Mouse (Mus musculus) stomach, embryonic 15.5 days (tissue): ENCODE data around the gene Arpc5l. TPM values are rescaled to one million over a fixed set of nuclear protein-coding genes. Genes with fewer than 3 reads are reported as not detected.
"Not testable (repeated sequence)": the region's sequence is repeated elsewhere in the genome, so short reads cannot be mapped to it uniquely, and the experiment has no call there.

Source experiments
- ATAC-seq: fragments of 200-750 bp; cut with Nextera tagmentation; 2 replicates; pipeline ENCODE4 v1.8.0; 2017; ENCODE audit warnings: low read depth, moderate number of reproducible peaks, moderate TSS enrichment; ENCODE audit not compliant: insufficient read depth, low FRiP score
- H3K27ac ChIP-seq: fragments of 300-500 bp; sonication (generic); 2 replicates; pipeline ENCODE4 v1.5.1; 2015; ENCODE audit warnings: mild to moderate bottlenecking, inconsistent platforms
- H3K27me3 ChIP-seq: fragments of 300-500 bp; sonication (generic); replicated peaks from 2 replicates; pipeline ENCODE4 v1.6.1; 2015; ENCODE audit warnings: inconsistent platforms
- H3K36me3 ChIP-seq: fragments of 300-500 bp; sonication (generic); 2 replicates; pipeline ENCODE4 v1.6.1; 2015; ENCODE audit warnings: inconsistent platforms
- H3K4me1 ChIP-seq: fragments of 300-500 bp; sonication (generic); 2 replicates; pipeline ENCODE4 v1.6.1; 2015; ENCODE audit warnings: inconsistent platforms
- H3K4me2 ChIP-seq: fragments of 300-500 bp; sonication (generic); 2 replicates; pipeline ENCODE4 v1.6.1; 2015; ENCODE audit warnings: mild to moderate bottlenecking, inconsistent platforms
- H3K4me3 ChIP-seq: fragments of 300-500 bp; sonication (generic); replicated peaks from 2 replicates; pipeline ENCODE4 v1.5.1; 2015; ENCODE audit warnings: inconsistent platforms
- H3K9ac ChIP-seq: fragments of 300-500 bp; sonication (generic); 2 replicates; pipeline ENCODE4 v1.6.1; 2015; ENCODE audit warnings: inconsistent platforms
- H3K9me3 ChIP-seq: fragments of 300-500 bp; sonication (generic); 2 replicates; pipeline ENCODE4 v1.6.1; 2016; ENCODE audit warnings: inconsistent platforms
- WGBS: fragments of 180-500 bp; shearing (Covaris S2); methylation state at CpG from one replicate; pipeline ENCODE4 v1.1.7; 2015; 5-methylcytosine and 5-hydroxymethylcytosine counted together
- polyA plus RNA-seq: library from polyadenylated mRNA; unstranded; fragments of >200 nt; fragmentation: Nextera tagmentation; extraction: Ambion mirVana; gene quantifications from 2 replicates; pipeline ENCODE4 v1.2.1, GENCODE M21; 2015

Arpc5l gene
- polyA plus RNA-seq, 1 experiment from 2014 or later: 119 TPM

GRCm38 (mm10) chr2:39001866-39002265 is 3.3 kb upstream of the Arpc5l start:
- peaks cover 26% of the 10 kb centered on the region for H3K36me3 ChIP-seq
- no peak overlapping the region for H3K4me3 ChIP-seq
- no peaks in the 10 kb centered on the region for H3K27me3 ChIP-seq
- no peak for ATAC-seq
- WGBS: 74% methylated on average over 3 of the region's 3 CpGs
- H3K9ac ChIP-seq: no peak overlapping the region
- H3K9me3 ChIP-seq: no peaks in the 10 kb centered on the region
- no peak overlapping the region for H3K27ac ChIP-seq
- no peak overlapping the region; the same call in 1 of the 2 replicates for H3K4me2 ChIP-seq
- peaks cover 35% of the 10 kb centered on the region for H3K4me1 ChIP-seq

- peaks cover 38% of the 10 kb centered on the region for H3K4me1 ChIP-seq
- peak overlapping the region; percentile 77 for H3K4me2 ChIP-seq
- ATAC-seq: no peak
- H3K27me3 ChIP-seq: no peaks in the 10 kb centered on the region
- 49% methylated on average over 8 of the region's 8 CpGs for WGBS
- H3K4me3 ChIP-seq: peak overlapping the region; percentile 77
- H3K9me3 ChIP-seq: no peaks in the 10 kb centered on the region
- no peak overlapping the region for H3K27ac ChIP-seq
- no peak overlapping the region for H3K9ac ChIP-seq
- H3K36me3 ChIP-seq: peaks cover 26% of the 10 kb centered on the region
These were observed 2.0 kb upstream of the Arpc5l start for GRCm38 (mm10) chr2:39003106-39003505.

GRCm38 (mm10) chr2:39003512-39003911 is 1.6 kb upstream of the Arpc5l start:
- H3K27ac ChIP-seq: no peak overlapping the region
- H3K4me1 ChIP-seq: peaks cover 34% of the 10 kb centered on the region
- no peak for ATAC-seq
- H3K27me3 ChIP-seq: no peaks in the 10 kb centered on the region
- peak overlapping the region; percentile 77 for H3K4me2 ChIP-seq
- no peaks in the 10 kb centered on the region for H3K9me3 ChIP-seq
- WGBS: 61% methylated on average over 5 of the region's 5 CpGs
- H3K4me3 ChIP-seq: peak overlapping the region; percentile 77
- peaks cover 26% of the 10 kb centered on the region for H3K36me3 ChIP-seq
- peak overlapping the region; percentile 86; the same call in 1 of the 2 replicates for H3K9ac ChIP-seq

DNA sequence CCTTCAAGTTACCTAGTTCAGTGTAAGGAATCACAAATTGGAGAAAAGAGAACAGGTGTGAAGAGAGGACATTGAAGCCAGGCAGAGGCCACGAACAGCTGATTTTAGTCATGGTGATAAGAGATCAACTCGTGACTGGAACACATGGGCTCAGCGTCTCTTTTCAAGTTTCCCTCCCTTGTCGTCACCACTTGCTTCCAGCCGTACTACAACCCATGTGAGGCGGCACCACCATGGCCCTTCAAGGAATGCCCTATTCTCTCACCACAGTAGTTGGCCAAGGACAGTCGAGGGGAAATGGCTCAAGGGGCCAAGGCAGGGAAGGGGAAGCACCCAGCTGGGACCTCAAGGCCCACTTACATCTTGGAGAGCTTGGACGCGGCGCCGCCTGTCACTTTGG is 776 bp upstream of the Arpc5l start:
- no peaks in the 10 kb centered on the region for H3K27me3 ChIP-seq
- ATAC-seq: no peak
- 0% methylated on average over 11 of the region's 11 CpGs for WGBS
- H3K4me1 ChIP-seq: peaks cover 38% of the 10 kb centered on the region
- H3K36me3 ChIP-seq: peaks cover 26% of the 10 kb centered on the region
- peak overlapping the region; percentile 77 for H3K4me2 ChIP-seq
- H3K9ac ChIP-seq: peak overlapping the region; percentile 86
- peak overlapping the region; percentile 77 for H3K4me3 ChIP-seq
- H3K9me3 ChIP-seq: no peaks in the 10 kb centered on the region
- H3K27ac ChIP-seq: peak overlapping the region; percentile 88

GRCm38 (mm10) chr2:39005574-39006079 is 479 bp downstream of the Arpc5l start, which contains the start of gene Rpl35:
TSS of gene Rpl35 (minus strand) at chr2:39005624.
- H3K9ac ChIP-seq: peak within 1 kb of the TSS; percentile 86
- ATAC-seq: no peak
- 10% methylated on average over 15 of the region's 15 CpGs for WGBS
- H3K4me3 ChIP-seq: peak within 1 kb of the TSS; percentile 77
- H3K36me3 ChIP-seq: peaks cover 26% of the 10 kb centered on the region
- H3K27me3 ChIP-seq: no peaks in the 10 kb centered on the region
- peak within 1 kb of the TSS; percentile 88 for H3K27ac ChIP-seq
- H3K4me2 ChIP-seq: peak within 1 kb of the TSS; percentile 77
- H3K4me1 ChIP-seq: peaks cover 45% of the 10 kb centered on the region
- H3K9me3 ChIP-seq: no peaks in the 10 kb centered on the region

DNA sequence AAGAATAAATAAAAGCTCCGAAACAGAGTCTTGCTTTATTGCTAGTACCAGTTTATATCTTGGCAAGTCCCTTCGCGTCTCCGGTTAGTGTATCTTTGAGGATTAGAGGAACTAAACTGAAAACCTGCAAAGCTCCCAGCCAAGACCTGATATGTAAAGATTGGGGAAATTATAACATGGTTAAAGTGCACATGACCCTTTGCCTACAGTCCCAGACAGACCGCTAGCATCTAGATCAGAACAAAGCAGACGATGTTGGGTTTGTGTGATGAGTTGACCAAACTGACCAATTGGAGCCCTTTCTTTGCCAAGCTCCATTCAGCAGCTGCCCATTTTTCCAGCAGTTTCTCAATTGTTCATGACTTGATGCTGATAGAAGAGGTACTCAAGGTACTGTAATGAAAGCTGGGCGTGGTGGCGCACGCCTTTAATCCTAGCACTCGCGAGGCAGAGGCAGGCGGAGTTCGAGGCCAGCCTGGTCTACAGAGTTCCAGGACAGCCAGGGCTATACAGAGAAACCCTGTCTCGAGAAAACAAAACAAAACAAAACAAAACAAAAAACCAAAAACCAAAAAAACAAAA is 1.1 kb downstream of the Arpc5l start:
- 83% methylated on average over 14 of the region's 14 CpGs for WGBS
- ATAC-seq: no peak
- Histone ChIP-seq H3K4me2 (peak overlapping the region; percentile 77), H3K9me3 (no peaks in the 10 kb centered on the region), H3K4me3 (peak overlapping the region; percentile 77), H3K36me3 (peaks cover 21% of the 10 kb centered on the region), H3K27me3 (no peaks in the 10 kb centered on the region), H3K9ac (no peak overlapping the region), H3K4me1 (peaks cover 42% of the 10 kb centered on the region), H3K27ac (no peak overlapping the region)

DNA sequence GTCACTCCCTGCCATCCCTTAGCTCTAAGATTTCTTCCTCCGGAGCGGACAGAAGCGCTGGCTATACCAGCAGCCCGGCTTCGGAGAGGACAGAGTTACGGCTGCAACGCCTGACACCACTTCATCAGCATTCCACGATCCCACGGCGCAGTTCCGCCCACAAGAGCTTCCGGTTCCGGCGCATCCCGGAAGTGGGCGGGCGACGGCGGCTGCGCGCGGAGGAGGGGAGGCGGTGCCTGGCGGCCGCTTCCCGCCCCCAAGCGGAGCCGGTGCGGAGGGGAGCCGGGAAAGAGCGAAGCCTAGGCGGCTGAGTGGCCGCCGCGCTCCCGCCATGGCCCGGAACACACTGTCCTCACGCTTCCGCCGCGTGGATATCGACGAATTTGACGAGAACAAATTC is 2.7 kb downstream of the Arpc5l start:
- Histone ChIP-seq H3K27ac (peak overlapping the region; percentile 96), H3K9me3 (no peaks in the 10 kb centered on the region), H3K27me3 (no peaks in the 10 kb centered on the region), H3K9ac (peak overlapping the region; percentile 92), H3K4me1 (peaks cover 34% of the 10 kb centered on the region), H3K4me2 (peak overlapping the region; percentile 83), H3K4me3 (peak overlapping the region; percentile 93), H3K36me3 (peaks cover 10% of the 10 kb centered on the region)
- peak; percentile 85 for ATAC-seq
- WGBS: under 1% methylated on average over 44 of the region's 44 CpGs

DNA sequence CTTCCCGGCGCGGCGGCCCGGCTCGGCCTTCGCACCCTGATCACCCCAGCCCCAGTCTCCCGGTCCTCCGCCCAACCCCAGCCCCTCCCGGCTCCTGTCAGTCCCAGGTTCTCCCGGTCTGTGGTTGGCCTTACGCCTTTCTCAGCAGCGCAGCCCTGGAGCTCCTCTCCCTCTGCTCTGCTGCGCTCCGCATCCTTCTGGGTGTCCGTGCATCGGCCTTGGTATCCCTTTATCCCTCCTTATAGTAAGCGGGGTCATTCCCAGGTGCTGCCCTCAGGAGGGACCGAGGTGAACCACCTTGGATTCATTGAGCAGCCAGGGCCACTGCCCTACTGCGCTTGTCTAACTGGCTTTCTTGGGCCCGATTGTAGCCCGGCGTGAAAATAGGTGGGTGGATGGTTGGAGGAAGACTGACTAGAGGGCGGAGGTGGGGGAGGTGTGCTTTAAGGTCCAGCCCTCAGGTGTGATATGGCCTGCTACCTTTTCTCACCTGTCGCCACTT is 3.3 kb downstream of the Arpc5l start:
- WGBS: under 1% methylated on average over 25 of the region's 25 CpGs
- peak overlapping the region; percentile 96 for H3K27ac ChIP-seq
- peak overlapping the region; percentile 83 for H3K4me2 ChIP-seq
- H3K36me3 ChIP-seq: peaks cover 12% of the 10 kb centered on the region
- no peaks in the 10 kb centered on the region for H3K9me3 ChIP-seq
- no peaks in the 10 kb centered on the region for H3K27me3 ChIP-seq
- peak; percentile 34 for ATAC-seq
- H3K4me1 ChIP-seq: peaks cover 29% of the 10 kb centered on the region
- peak overlapping the region; percentile 93 for H3K4me3 ChIP-seq
- H3K9ac ChIP-seq: peak overlapping the region; percentile 92

- H3K4me1 ChIP-seq: peaks cover 23% of the 10 kb centered on the region
- no peaks in the 10 kb centered on the region for H3K9me3 ChIP-seq
- peak overlapping the region; percentile 83 for H3K4me2 ChIP-seq
- 13% methylated on average over 3 of the region's 3 CpGs for WGBS
- peak overlapping the region; percentile 93 for H3K4me3 ChIP-seq
- peak overlapping the region; percentile 96 for H3K27ac ChIP-seq
- H3K9ac ChIP-seq: peak overlapping the region; percentile 92; the same call in 1 of the 2 replicates
- peaks cover 10% of the 10 kb centered on the region for H3K36me3 ChIP-seq
- no peak for ATAC-seq
- H3K27me3 ChIP-seq: no peaks in the 10 kb centered on the region
These were observed 3.8 kb downstream of the Arpc5l start for GRCm38 (mm10) chr2:39008954-39009365.

- not testable (repeated sequence) for H3K27ac ChIP-seq, ATAC-seq, H3K27me3 ChIP-seq, H3K9ac ChIP-seq, H3K4me2 ChIP-seq, H3K9me3 ChIP-seq, H3K4me3 ChIP-seq
- peaks cover 21% of the 10 kb centered on the region for H3K4me1 ChIP-seq
- H3K36me3 ChIP-seq: peaks cover 21% of the 10 kb centered on the region
- WGBS: 95% methylated on average over 5 of the region's 5 CpGs
These were observed 5.0 kb downstream of the Arpc5l start for GRCm38 (mm10) chr2:39010144-39010543.

GRCm38 (mm10) chr2:39011264-39011663 is 6.1 kb downstream of the Arpc5l start:
- H3K9me3 ChIP-seq: no peaks in the 10 kb centered on the region

DNA sequence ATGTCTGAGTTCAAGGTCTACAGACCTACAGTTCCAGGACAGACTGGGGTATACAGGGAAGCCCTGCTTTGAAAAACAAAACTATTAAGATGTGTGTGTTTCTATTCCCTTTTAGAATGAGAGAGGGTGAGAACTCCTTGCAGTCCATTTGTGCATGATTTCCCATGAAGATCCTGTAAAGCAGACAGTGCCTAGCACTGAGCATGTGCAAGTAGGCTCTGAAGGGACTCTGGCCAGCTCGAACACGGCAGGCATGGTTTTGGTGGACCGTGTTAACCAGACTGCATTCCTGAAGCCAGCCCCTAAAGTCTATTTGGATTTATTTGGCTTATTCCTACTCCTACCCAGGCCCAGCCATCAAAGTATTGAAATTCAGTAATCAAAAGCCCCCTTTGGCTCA is 6.8 kb downstream of the Arpc5l start:
- no peak overlapping the region for H3K27ac ChIP-seq
- WGBS: 91% methylated on average over 3 of the region's 3 CpGs
- ATAC-seq: no peak
- H3K4me1 ChIP-seq: peaks cover 14% of the 10 kb centered on the region
- peaks cover 29% of the 10 kb centered on the region for H3K36me3 ChIP-seq
- H3K4me3 ChIP-seq: no peak overlapping the region
- no peaks in the 10 kb centered on the region for H3K27me3 ChIP-seq
- H3K9ac ChIP-seq: no peak overlapping the region
- H3K9me3 ChIP-seq: no peaks in the 10 kb centered on the region
- no peak overlapping the region for H3K4me2 ChIP-seq

More at GRCm38 (mm10) chr2:39011264-39011663, 6.1 kb downstream of the Arpc5l start:
- no peak overlapping the region for H3K27ac ChIP-seq
- no peaks in the 10 kb centered on the region for H3K27me3 ChIP-seq
- H3K4me3 ChIP-seq: no peak overlapping the region
- ATAC-seq: no peak
- peaks cover 15% of the 10 kb centered on the region for H3K4me1 ChIP-seq
- no peak overlapping the region for H3K4me2 ChIP-seq
- H3K9ac ChIP-seq: no peak overlapping the region
- H3K36me3 ChIP-seq: peaks cover 25% of the 10 kb centered on the region
